Mouse (Mus musculus) c-Kit-positive CD71-negative TER-119-negative erythroid progenitor cells, embryonic 14.5 days (primary cell): ENCODE data around the gene Epor.
A peak's percentile ranks its signal among the peaks of the same experiment; 100 is the strongest.

Experiments
- DNase-seq: peaks from one replicate; pipeline ENCODE4 v3.0.0-alpha.2; 2013; ENCODE audit warnings: low read depth

Epor gene

DNA sequence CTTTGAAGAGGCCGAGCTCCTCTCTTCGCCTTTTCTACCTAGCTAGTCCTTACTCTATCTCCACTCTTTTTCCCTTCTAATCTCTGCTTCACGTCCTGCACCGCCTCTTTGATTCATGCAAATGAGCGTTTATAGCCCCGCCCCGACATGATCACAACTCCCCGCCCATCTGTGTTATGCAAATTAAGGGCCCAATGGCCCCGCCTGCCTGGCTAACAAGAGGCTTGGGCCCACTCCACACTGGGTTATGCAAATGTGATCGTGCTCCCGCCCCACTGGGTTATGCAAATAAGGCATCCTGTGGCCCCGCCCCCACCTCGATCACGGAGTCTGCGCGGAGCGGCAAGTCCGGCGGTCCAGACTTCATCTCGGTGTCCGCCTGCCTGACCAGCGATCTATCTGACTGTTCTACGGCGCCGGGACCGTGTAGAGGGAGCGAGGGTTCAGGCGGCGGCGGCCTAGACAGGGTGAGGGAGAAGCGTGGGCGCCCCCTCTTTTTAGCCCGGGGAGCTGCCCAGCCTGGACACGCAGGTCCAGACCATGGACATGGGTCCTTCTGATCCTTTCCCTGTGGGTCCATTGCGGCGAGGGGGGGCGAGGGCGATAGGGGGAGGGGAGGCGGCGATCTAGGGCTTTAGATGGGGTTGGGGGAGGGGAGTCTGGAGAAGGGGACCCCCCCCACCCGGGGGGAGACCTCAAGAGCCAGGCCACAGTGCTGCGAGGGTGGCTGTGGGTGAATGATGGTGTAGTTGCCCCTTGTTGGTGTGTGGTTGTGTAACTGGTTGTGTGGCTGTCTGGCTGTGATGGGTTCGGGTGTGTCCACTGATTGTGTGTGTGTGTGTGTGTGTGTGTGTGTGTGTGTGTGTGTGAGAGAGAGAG lies 26.4 kb downstream of the Epor start, which contains the start of gene Plppr2:
TSS of gene Plppr2 (plus strand) at position 342 of the 879 bp plus-strand sequence.
- peak; percentile 91 for DNase-seq

DNA sequence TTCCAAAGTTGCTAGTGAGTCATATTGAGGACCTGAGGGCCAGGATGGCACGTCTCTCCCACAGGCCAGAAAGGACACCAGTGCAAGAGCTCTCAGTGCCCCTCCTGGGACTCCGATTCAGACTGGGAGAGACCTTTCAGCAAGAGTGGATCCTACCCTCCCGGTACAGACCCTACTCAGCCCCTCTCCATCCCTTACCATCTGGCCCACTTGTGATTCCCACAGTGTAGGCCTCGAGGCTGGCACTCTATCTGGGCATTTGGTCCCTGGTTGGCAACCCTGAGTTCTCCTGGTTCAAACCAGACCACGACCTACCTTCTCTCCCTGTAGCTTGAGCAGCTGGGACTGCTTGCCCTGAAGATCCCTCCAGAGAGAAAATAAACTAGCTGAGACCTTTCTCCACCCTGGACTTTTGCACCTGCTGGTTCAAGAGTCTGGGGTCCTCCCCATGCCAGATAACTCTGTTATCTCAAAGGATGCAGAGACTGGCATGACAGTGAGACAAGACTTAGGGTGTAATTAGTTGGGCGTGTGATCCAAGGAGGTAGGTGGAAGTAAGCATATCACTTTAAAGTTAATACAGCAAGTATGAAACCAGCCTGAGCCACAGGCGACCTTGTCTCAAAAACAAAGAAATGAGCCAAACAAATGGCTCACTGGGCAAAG lies 27.7 kb downstream of the Epor start:
- no peak for DNase-seq

DNA sequence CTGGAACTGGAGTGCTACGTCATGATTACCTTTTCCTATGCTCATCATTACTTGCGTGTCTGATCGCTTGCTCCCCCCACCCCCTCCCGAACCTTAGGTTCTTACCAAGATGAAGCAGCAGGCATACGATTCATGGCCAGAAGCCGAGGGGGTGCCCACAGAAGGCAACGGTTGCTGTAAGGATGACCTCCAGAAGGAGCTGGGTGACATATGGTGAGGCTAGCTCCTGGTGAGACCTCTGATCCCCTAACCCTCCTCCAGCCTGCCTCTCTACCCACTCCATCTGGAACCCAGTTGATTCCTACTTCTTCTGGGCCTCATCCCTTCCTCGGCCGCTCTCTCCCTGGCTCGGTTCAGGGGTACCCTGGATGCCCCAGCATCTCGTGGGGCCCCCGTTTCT lies 29.3 kb downstream of the Epor start:
- no peak for DNase-seq

DNA sequence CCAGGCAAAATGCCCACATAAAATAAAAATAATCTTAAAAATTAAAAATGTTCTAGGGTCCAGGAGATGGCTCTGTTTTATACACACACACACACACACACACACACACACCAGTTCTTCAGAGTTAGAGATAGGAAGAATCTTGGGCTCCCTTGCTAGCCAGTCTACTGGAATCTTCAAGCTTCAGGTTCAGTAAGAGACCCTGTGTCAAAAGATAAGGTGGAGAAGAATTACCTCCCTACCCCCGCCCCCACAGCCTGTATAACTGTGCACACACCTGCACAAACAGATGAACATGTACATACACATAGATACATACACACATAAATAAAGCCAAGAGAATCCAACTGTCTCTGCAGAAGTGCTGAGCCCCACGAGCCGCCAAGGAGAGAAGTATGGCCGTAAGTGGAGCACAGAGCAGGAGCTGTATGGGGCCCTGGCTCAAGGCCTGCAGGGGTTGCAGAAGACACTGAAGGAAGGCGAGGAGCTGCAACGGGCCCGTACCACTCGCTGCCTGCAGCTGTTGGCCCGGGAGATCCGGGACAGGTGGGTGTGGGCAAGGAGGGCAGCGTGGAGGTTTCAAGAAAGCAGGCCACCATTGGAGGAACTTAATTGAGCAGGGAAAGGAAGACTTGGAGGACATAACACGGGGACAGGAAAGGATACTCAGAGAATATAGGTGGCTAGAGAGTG lies 30.7 kb downstream of the Epor start:
- DNase-seq: no peak

DNA sequence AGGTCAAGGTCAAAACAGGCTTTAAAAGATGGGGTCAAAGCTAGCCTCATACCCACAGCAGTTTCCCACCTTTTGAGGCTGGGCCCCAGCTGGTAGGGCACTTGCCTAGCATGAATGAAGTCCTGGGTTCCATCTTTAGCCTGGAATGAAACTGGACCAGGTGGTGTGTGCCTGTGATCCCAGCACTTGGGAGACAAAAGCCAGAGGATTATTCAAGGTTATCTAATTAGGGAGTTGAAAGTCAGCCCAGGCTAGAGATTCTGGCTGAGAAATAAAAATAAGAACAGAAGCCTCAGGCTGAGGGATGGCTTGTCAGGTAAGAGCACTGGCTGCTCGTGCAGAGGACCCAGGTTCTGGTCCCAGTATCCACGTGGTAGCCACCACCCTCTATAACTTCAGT lies 31.3 kb downstream of the Epor start:
- DNase-seq: no peak

DNA sequence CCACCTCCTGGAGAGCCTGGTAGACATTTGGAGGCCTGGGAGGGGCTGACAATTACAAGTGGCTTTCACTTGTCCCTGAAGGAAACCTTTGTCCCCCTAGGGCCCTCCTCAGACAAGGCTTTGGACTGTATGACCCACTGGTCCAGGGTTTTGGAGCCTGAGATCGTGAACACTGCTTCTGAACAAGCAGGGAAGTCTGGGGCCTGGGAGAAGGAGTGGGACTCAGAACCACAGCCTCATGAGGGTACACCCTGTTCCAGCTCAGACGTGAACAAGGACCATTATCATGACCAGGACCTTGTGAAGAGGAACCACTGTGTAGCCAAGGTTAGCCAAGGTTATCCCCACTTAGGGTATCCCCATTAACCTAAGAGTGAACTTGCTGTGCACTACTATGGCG lies 34.1 kb downstream of the Epor start:
- no peak for DNase-seq

DNA sequence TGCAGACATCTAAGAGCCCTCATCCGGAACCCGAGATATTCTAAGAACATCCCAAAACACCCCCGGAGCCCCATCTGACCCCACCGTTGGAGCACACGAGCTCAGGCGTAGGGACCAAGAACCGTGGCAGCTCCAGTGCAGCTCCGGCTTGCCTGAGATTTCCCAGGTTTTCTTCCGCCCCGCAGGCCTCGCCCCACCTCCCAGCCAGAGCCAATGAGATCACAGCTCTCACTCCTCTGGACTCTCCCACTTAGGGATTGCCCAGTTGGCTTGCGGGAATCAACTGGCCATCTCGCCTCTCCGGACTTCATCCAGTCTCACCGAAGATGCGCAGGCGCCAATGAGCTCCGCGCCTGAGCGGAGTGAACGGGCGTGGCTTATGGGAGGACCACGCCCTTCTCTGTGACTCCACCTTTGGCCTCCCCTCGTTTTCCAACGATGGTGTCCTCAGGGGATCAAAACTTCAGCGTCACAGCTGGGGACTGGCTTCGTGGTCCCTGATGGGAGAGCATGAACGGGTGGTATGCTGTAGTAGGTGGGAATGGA lies 36.0 kb downstream of the Epor start, which contains the start of the genes Ccdc159 and Tmem205:
TSS of gene Ccdc159 (plus strand) at position 264 of the 546 bp plus-strand sequence.
TSS of gene Tmem205 (minus strand) at position 349 of the 546 bp plus-strand sequence.
- DNase-seq: peak; percentile 78

DNA sequence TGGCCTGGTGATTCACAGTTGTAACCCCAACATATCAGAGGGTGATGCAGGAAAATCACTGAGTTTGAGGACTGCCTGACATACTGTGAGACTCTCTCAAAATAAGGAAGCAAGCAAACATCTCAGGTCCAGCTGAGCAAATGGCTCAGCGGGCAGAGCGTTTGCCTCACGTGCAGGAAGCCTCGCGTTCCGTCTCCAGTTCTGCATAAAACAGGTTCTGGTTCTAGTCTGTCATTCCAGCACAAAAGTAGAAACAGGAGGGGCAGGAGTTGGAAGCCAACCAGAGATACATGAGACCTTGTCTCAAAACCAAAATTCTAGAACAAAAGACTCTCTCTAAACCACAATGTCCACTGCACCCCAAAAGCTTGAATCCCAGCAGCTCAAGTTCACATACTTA lies 36.5 kb downstream of the Epor start:
- no peak for DNase-seq

DNA sequence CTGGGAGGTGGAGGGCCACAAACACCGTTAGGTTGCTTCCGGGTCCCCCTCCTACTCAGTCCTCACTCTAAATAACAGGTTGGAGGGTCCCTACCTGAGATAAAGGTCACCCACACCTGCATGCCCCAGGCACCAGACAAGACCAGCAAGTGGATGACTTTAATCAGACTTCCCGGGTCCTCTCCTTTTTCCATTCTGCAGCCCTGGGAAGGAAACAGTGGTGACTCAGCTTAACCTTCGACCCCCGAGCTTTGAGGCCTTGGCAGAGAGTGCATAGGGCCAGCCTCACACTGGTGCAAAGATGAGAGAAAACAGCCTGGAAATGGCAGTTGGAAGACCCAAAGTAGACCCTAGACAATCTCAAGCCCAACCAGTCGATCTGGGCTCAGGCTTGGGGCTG lies 37.2 kb downstream of the Epor start:
- no peak for DNase-seq

DNA sequence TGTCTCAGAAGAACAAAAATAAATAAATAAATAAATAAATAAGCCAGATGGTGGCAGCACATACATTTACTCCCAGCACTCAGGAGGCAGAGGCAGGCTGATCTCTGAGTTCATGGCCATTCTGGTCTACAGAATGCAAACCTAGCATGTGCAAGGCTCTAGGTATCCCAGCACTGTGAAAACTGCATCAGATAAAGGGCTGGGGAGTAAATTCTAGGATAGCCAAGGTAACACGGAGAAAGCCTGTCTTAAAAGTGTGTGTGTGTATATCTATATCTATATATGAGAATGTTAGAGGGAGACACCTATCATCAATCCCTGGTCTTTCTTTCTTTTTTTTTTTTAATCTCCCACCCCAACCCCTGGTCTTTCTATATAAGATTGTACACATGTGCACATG lies 37.8 kb downstream of the Epor start:
- DNase-seq: no peak

DNA sequence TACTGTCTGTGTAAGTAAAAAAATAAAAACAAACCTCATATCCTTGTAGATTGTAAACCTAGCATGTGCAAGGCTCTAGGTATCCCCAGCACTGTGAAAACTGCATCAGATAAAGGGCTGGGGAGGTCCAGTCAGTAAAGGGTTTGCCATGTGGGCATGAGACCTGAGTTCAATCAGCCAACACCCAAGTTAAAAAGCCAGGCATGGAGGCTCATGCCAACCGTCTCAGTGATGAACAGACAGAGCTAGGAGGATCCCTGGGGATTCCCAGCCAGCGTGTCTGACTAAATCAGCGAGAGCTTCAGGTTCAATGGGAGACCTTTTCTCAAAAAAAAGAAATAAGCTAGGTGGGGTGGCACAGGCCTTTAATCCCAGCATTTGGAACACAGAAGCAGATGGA lies 38.3 kb downstream of the Epor start:
- DNase-seq: no peak

DNA sequence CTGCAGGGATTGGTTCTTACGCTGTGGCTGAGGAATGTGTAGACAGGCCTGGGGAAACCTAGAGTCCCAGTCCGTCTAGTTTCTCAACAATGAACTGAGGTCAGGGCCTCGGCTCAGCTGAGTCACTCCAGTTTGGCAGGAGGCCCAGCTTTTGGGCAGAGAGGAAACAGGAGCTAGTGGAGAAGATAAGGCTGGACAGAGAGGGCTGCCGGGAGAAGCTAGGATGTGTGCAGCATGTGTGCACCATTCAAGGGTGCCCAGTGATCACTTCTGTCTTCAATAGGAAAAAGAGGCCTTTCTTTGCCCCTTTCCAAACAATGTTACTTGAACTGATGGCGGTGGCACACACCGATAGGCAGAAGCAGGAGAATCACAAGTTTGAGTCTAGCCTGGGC lies 39.2 kb downstream of the Epor start:
- peak; percentile 69 for DNase-seq

DNA sequence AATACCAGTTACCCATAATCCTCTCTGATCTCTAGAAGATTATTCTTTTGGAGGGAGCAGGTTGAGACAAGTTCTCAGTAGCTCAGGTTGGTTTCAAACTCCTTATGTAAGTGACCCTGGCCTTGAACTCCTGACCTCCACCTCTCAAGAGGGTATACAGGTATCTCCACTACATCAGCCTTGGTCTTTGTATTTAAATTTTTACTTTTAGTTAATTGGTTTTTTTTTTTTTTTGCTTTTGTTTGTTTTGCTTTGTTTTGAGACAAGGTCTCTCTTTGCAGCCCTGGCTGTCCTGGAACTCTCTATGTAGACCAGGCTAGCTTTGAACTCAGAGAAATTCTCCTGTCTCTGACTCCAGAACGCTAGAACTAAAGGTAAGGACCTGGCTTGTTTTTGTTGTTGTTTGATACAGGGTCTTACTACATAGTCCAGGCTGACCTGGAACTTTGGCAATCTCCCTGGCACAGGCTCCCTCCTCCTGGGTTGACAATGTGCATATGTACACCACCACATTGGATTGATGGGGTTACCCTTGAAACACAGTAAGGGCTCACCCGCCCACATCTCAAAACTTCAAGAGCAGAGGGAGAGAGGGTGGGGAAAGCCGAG lies 39.7 kb downstream of the Epor start:
- DNase-seq: no peak

DNA sequence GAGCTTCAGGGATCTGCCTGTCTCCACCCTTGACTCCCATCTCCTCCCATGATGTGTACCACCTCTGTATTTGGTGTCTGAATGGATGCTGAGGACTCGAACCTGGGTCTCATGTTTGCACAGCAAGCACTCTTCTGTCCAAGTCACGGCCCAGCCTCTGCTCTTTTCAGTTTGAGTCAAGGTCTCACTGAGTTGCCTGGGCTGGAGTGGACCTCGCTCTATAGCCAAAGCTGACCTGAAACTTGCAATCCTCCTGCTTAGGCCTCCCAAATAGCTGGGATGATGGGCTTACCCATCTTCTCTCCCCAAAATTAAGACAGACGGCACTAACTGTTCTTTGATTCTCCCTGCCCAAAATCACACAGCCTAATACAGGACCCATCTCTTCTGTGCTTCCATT lies 40.3 kb downstream of the Epor start:
- DNase-seq: no peak

DNA sequence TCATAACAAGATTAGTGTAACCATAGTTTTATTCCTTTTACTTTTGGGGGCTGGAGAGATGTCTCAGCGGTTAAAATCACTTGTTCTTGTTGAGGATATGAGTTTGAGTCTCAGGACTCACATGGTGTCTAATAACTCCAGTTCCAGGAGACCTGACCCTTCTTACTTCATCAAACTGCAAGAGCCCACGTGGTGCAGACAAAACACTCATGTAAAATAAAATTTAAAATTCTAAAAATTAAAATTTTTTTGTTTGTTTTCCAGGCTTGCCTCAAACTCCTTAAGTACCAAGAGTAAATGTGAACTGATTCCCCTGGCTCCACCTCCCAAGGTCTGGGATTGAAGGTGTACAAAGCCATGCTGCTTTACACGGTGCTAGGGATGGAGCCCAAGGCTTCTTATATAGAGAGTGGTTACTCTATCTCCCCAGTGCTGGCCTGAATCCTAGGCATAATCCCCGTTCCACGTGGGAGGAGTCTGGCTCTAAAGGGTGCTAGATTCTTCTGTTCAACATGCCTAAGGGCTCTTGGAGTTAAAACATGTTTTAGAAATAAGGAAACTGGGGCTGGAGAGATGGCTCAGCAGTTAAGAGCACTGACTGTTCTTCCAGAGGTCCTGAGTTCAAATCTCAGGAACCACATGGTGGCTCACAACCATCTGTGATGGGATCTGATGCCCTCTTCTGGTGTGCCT lies 44.5 kb downstream of the Epor start:
- no peak for DNase-seq

DNA sequence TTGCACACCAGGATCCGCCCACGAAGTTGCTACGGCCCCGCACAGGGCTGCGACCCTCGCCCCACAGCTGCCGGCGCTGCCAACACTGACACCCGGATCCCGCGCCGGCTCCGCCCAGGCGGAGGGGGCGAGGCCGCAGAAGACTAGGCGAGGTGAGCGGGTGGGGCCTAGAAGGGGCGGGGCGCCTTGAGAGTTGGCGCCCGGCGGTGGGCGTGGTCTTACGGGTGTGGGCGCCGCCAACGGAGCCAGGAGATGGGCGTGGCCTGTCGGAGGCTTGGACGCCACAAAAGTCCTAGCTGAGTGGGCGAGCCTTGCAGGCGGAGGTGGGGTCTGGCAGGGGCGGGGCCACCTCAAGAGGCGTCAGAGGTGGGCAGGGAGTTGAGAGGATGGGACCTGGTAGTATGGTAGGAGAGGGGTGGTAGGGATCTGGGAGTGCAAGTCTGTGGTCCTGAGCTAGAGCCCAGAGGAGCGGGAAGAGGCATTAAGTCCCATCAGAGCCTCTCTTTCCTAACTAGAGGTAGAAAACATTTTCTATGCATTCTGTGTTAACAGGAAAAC lies 45.2 kb downstream of the Epor start, which contains the start of gene Rab3d:
TSS of gene Rab3d (minus strand) at position 158 of the 558 bp plus-strand sequence.
- DNase-seq: peak; percentile 98

DNA sequence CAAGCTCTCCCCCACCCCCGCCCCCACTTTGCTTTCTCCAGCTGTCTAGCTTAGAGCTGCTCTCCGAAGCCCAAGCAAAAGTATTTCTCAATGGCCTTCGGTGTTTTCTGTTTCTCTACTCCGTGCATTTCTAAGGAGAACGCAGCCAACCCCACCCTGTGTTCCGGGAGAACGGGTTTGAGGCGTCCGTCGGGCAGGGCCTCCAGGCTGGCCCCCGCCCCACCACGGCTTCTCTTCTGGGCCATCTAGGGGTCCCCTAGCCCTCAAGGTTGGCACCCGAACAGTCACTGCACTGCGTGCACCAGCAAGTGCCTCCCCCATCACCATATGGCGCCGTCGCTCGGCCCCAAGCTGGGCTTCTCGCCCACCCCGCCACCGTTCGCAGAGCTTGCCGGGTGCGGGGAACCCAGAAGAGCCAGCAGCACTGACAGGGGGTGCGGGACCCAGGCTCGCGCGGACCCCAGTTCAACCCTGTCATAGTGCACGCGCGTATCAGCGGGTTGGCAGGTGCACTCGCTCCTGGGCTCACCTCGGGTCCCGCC lies 45.7 kb downstream of the Epor start:
- DNase-seq: no peak

DNA sequence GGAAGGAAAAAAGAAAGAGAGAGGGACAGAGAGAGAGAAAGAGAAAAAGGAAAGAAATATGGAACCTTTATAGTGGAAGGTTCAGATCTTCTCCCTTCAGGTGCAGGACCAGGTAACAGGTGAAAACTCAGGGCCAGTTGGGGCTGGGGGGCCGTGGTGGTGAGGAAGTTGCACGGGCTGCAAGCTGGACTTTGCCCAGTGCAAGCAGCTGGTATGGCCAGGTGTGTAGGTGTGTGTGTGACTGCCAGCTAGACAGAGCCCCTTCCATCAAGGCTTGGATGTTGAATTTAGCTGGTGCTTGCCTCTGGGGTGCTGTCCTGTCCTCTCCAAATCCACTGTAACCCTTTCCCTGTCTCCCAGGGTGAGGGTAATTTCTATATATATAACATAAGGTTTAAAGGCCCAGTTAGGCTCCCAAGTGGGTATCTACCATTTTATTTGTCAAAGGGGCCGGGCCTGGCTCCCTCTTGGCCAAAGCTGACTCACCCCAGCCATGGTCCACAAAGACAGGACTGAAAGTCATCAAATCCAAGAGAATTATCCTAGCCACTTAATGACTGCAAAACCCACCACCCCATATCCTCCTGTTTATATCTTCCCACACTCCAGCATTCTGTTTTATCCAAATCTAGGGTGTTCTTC lies 46.3 kb downstream of the Epor start:
- no peak for DNase-seq

DNA sequence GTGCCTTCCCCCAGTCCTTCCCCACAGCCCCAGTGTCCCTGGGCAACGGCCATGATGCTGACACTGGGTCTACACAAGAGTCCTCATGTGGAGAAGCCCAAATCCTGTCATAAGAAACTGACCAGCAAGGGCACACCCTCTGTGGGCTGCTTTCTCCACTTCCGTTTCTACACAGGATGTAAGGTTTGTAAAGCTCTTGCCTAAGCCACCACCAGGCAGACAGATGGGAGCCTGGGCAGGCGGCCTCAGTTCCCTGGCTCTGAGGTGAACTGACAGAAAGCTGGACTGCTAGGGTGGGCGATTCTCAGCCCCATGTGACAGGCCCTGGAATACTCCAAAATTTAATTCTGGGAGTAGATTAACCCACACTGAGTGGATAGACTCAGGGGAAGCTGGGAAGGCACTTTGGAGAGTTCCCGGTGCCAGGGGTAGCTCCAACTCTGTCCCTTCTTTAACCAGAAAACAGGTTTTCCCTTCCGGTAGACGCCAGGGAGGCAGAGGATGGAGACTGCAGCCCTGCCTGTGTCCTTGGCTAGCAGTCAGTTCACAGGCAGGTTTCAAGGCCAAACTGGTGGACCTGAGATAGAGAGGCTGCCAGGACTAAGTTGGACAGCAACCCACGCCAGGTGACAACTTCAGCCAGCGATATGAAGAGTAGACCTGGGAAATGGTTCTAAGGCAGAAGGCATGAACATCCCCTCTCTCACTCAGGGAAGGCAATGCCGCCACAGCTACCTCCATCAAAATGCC lies 53.7 kb downstream of the Epor start:
- no peak for DNase-seq
